Comparison of ENCODE assay signal across 15 mouse cellular contexts in genomic region chr9:45787547-45787946, GRCm38 (mm10). TPM values are rescaled to one million over a fixed set of nuclear protein-coding genes. Genes with fewer than 3 reads are reported as not detected.
DNase-seq lines count a peak whose midpoint lies in the region; ATAC-seq and TF ChIP-seq lines count a peak whose summit lies in the region.
"Had no signal": no experiment of that assay in that cellular context is flagged by ENCODE, and none has a peak within 500 bp of the region (broad histone marks: within the 10 kb centered on the region; RNA-seq: fewer than 3 reads in every experiment).

No protein-coding gene starts in this region.

- peak; percentile 68 for ATAC-seq in heart, embryonic 16.5 days (replicated peaks; ENCODE audit: extremely low read depth, insufficient read depth, low FRiP score)
- ATAC-seq in lung, postnatal 0 days, result peak; percentile 11; the same call in 1 of the 2 replicates
- ATAC-seq: forebrain, embryonic 13.5 days; midbrain, embryonic 16.5 days had no signal

- peak overlapping the region; percentile 28; the same call in 1 of the 2 replicates for H3K9ac ChIP-seq in heart, embryonic 16.5 days (ENCODE audit: low read length)
- H3K9ac ChIP-seq in lung, postnatal 0 days (replicated peaks; ENCODE audit: low read depth), result no peak overlapping the region
- H3K9ac ChIP-seq: embryonic facial prominence, embryonic 12.5 days; forebrain, embryonic 13.5 days; neural tube, embryonic 13.5 days had no signal

- peaks cover 16% of the 10 kb centered on the region for H3K4me1 ChIP-seq in heart, embryonic 16.5 days (ENCODE audit: control insufficient read depth, insufficient read depth, low read length)
- peaks cover 10% of the 10 kb centered on the region for H3K4me1 ChIP-seq in heart, embryonic 10.5 days
- no peaks in the 10 kb centered on the region for H3K4me1 ChIP-seq in lung, postnatal 0 days (ENCODE audit: insufficient read depth, low read depth, low read length)
- H3K4me1 ChIP-seq in erythroblast, embryonic 14.5 days (ENCODE audit: control insufficient read depth), result peaks cover 30% of the 10 kb centered on the region
- peaks cover 9% of the 10 kb centered on the region; the same call in 1 of the 2 replicates for H3K4me1 ChIP-seq in embryonic facial prominence, embryonic 10.5 days
- H3K4me1 ChIP-seq: embryonic facial prominence, embryonic 12.5 days had no signal

- 35% methylated on average over 6 of the region's 6 CpGs for WGBS in heart, embryonic 16.5 days
- whole genome bisulfite sequencing in heart, embryonic 10.5 days, result 84% methylated on average over 6 of the region's 6 CpGs
- WGBS in lung, postnatal 0 days, result 42% methylated on average over 6 of the region's 6 CpGs
- 89% methylated on average over 6 of the region's 6 CpGs for WGBS in embryonic facial prominence, embryonic 10.5 days

- TF ChIP-seq CTCF in lung, postnatal 0 days (IDR thresholded peaks at IDR 0.05), result no peak

- no peak for DNase-seq in heart, embryonic 10.5 days (ENCODE audit: low spot score)
- peak; percentile 45 for DNase-seq in lung, postnatal 0 days (ENCODE audit: low spot score)
- no peak for DNase-seq in lung, postnatal 14 days
- DNase-seq in spleen, postnatal 4 days (ENCODE audit: low spot score in 2 of 2), result peak; percentile 75 to 85
- no peak for DNase-seq in embryonic facial prominence, embryonic 10.5 days (ENCODE audit: low spot score)
- DNase-seq in thymus, postnatal 0 days (ENCODE audit: low spot score), result no peak
- DNase-seq: cerebellum, adult 9-10 months; kidney, adult 8-10 months; thymus, postnatal 25 days had no signal

- peaks cover 3% of the 10 kb centered on the region; the same call in 1 of the 2 replicates for H3K36me3 ChIP-seq in heart, embryonic 16.5 days (ENCODE audit: control insufficient read depth, insufficient read depth)
- peaks cover 31% of the 10 kb centered on the region for H3K36me3 ChIP-seq in heart, embryonic 10.5 days
- H3K36me3 ChIP-seq in lung, postnatal 0 days (ENCODE audit: insufficient read depth, low read length), result no peaks in the 10 kb centered on the region
- peaks cover 27% of the 10 kb centered on the region for H3K36me3 ChIP-seq in erythroblast, embryonic 14.5 days (ENCODE audit: control insufficient read depth)
- H3K36me3 ChIP-seq in embryonic facial prominence, embryonic 10.5 days (replicated peaks), result peaks cover 53% of the 10 kb centered on the region

- H3K27me3 ChIP-seq in heart, embryonic 16.5 days (ENCODE audit: control insufficient read depth, insufficient read depth, low read length), result no peaks in the 10 kb centered on the region
- H3K27me3 ChIP-seq in heart, embryonic 10.5 days (ENCODE audit: insufficient read depth, poor library complexity, severe bottlenecking), result no peaks in the 10 kb centered on the region
- no peaks in the 10 kb centered on the region for H3K27me3 ChIP-seq in lung, postnatal 0 days (replicated peaks; ENCODE audit: insufficient read depth, low read length)
- H3K27me3 ChIP-seq in erythroblast, embryonic 14.5 days (ENCODE audit: control insufficient read depth), result no peaks in the 10 kb centered on the region
- no peaks in the 10 kb centered on the region for H3K27me3 ChIP-seq in embryonic facial prominence, embryonic 10.5 days (replicated peaks; ENCODE audit: low read depth, poor library complexity, severe bottlenecking)
- H3K27me3 ChIP-seq: embryonic facial prominence, embryonic 12.5 days; forebrain, embryonic 13.5 days; neural tube, embryonic 13.5 days had no signal

- no peak for TF ChIP-seq EP300 in lung, postnatal 0 days (IDR thresholded peaks at IDR 0.05)

- H3K4me3 ChIP-seq in heart, embryonic 16.5 days (ENCODE audit: low read length), result no peak overlapping the region
- no peak overlapping the region for H3K4me3 ChIP-seq in heart, embryonic 10.5 days
- H3K4me3 ChIP-seq in lung, postnatal 0 days (ENCODE audit: low read depth, low read length), result no peak overlapping the region
- H3K4me3 ChIP-seq in erythroblast, embryonic 14.5 days (replicated peaks), result peak overlapping the region; percentile 43
- H3K4me3 ChIP-seq in embryonic facial prominence, embryonic 10.5 days, result no peak overlapping the region
- H3K4me3 ChIP-seq: embryonic facial prominence, embryonic 12.5 days; forebrain, embryonic 13.5 days; neural tube, embryonic 13.5 days had no signal

- H3K9me3 ChIP-seq in heart, embryonic 16.5 days (replicated peaks; ENCODE audit: control insufficient read depth, low read length), result no peaks in the 10 kb centered on the region
- H3K9me3 ChIP-seq in heart, embryonic 10.5 days, result no peaks in the 10 kb centered on the region
- no peaks in the 10 kb centered on the region for H3K9me3 ChIP-seq in lung, postnatal 0 days (ENCODE audit: low read length)
- H3K9me3 ChIP-seq in erythroblast, embryonic 14.5 days (ENCODE audit: control insufficient read depth, low read length), result no peaks in the 10 kb centered on the region
- no peaks in the 10 kb centered on the region for H3K9me3 ChIP-seq in embryonic facial prominence, embryonic 10.5 days
- H3K9me3 ChIP-seq: embryonic facial prominence, embryonic 12.5 days; forebrain, embryonic 13.5 days; neural tube, embryonic 13.5 days had no signal

- 0 out of 2 replicates have a peak overlapping the region, but pooled peaks have one; percentile 5 for H3K4me2 ChIP-seq in heart, embryonic 16.5 days (ENCODE audit: low read depth, low read length)
- no peak overlapping the region for H3K4me2 ChIP-seq in lung, postnatal 0 days (replicated peaks; ENCODE audit: low read depth, low read length)
- H3K4me2 ChIP-seq: embryonic facial prominence, embryonic 12.5 days; forebrain, embryonic 13.5 days; neural tube, embryonic 13.5 days had no signal

- H3K27ac ChIP-seq in heart, embryonic 16.5 days (ENCODE audit: low read length), result peak overlapping the region; percentile 77
- H3K27ac ChIP-seq in heart, embryonic 10.5 days, result no peak overlapping the region
- H3K27ac ChIP-seq in lung, postnatal 0 days (ENCODE audit: low read length), result no peak overlapping the region
- H3K27ac ChIP-seq in embryonic facial prominence, embryonic 10.5 days (replicated peaks), result no peak overlapping the region
- H3K27ac ChIP-seq: embryonic facial prominence, embryonic 12.5 days; forebrain, embryonic 13.5 days; neural tube, embryonic 13.5 days had no signal

RNA-seq across cellular contexts. Expression of gene Cep164, which starts 40.9 kb away (rescaled TPM):
- 14.3 and 14.7 TPM in 2 replicates for polyA plus RNA-seq in heart, embryonic 16.5 days (2015; fragmentation: Nextera tagmentation; extraction: Ambion mirVana)
- 15.9 and 16.9 TPM in 2 replicates for polyA plus RNA-seq in heart, embryonic 10.5 days (2016; fragmentation: Nextera tagmentation; extraction: Ambion mirVana)
- polyA plus RNA-seq in lung, postnatal 0 days (2015; fragmentation: Nextera tagmentation; extraction: Ambion mirVana), result 16.5 and 19.4 TPM in 2 replicates
- polyA plus RNA-seq in erythroblast, embryonic 14.5 days (2012), result 2.7 and 3.3 TPM in 2 replicates
- polyA plus RNA-seq in embryonic facial prominence, embryonic 10.5 days (2016; fragmentation: Nextera tagmentation; extraction: Ambion mirVana), result 22.8 and 24.4 TPM in 2 replicates
- polyA plus RNA-seq in thymus, postnatal 0 days (2015; fragmentation: Nextera tagmentation; extraction: Ambion mirVana), result 22.5 and 24.0 TPM in 2 replicates

RNA-seq across cellular contexts. Expression of gene Bace1, which starts 50.8 kb away (rescaled TPM):
- polyA plus RNA-seq in heart, embryonic 16.5 days (2015; fragmentation: Nextera tagmentation; extraction: Ambion mirVana), result 20.0 and 23.8 TPM in 2 replicates
- polyA plus RNA-seq in heart, embryonic 10.5 days (2016; fragmentation: Nextera tagmentation; extraction: Ambion mirVana), result 17.6 and 19.4 TPM in 2 replicates
- 16.6 and 18.3 TPM in 2 replicates for polyA plus RNA-seq in lung, postnatal 0 days (2015; fragmentation: Nextera tagmentation; extraction: Ambion mirVana)
- 0.01 and 0.02 TPM in 2 replicates for polyA plus RNA-seq in erythroblast, embryonic 14.5 days (2012)
- polyA plus RNA-seq in embryonic facial prominence, embryonic 10.5 days (2016; fragmentation: Nextera tagmentation; extraction: Ambion mirVana), result 22.4 and 22.6 TPM in 2 replicates
- 8.0 and 10.3 TPM in 2 replicates for polyA plus RNA-seq in thymus, postnatal 0 days (2015; fragmentation: Nextera tagmentation; extraction: Ambion mirVana)

Comparison
In these comparisons a context has a peak if more than half of its experiments do, and no peak if none do; other contexts are left out.
1. DNase-seq: peak in lung, postnatal 0 days (single experiment) and spleen, postnatal 4 days (2 of 2); none in heart, embryonic 10.5 days (single experiment), lung, postnatal 14 days (single experiment), embryonic facial prominence, embryonic 10.5 days (single experiment) and thymus, postnatal 0 days (single experiment).